Mouse (Mus musculus) heart, postnatal 4 days (tissue): ENCODE results near the gene Ak4. TPM values are rescaled to one million over a fixed set of nuclear protein-coding genes. Genes with fewer than 3 reads are reported as not detected.

Experiments used
- DNase-seq: peaks from one replicate; pipeline ENCODE4 v3.0.0; 2021
- total RNA-seq, 2 experiments: library from RNA; stranded (reverse); gene quantifications; 2 replicates each; pipeline ENCODE4 v1.2.3; 2021

The Ak4 gene
- total RNA-seq, 2 experiments from 2014 or later, result 16.2 to 17.4 TPM

DNA sequence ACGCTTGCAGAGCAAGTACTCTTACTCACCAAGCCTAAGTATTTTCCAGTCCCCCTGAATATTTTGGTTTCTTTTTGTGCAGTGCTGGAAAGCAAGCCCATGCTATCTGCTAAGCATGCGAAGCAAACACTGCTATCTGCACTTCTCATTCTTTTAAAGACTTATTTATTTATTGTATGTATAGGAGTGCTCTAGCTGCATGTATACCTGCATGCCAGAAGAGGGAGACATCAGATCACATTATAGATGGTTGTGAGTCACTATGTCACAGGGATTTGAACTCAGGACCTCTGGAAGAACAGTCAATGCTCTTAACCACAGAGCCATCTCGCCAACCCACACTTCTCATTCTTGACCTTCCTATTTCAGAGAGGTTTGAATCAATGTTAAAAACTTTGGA, 94.2 kb downstream of the Ak4 start:
- DNase-seq, result no peak

DNA sequence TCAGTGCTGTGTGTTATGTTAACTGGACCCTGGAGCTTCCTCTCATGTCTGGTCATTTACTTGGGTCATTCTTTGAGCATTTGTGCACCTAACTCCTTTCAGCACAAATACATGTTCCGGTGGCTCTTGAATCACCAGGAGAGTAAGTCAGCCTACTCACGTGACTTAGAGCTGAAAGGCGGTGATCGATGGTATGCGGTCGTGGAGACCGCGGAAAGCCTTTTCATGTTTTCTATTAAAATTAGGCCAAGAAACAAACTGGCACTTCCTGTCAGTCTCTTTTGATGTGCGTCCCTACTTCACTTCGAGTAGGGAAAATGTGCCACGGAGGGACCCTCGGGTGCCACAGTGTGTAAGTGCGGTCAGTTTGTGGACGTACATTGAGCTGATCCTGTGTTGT, 96.8 kb downstream of the Ak4 start:
- no peak for DNase-seq

Other genes starting within 250 kb of the Ak4 start
- gene Jak1, start 154.0 kb upstream of the Ak4 start, total RNA-seq, result 10 to 100 TPM; 86.6 to 89.9 TPM
- gene Dnajc6, start 77.4 kb downstream of the Ak4 start, total RNA-seq, result under 1 TPM; 0.48 to 0.52 TPM
- 10 to 100 TPM; 53.0 to 55.1 TPM for gene Leprot, start 228.4 kb downstream of the Ak4 start, total RNA-seq